Mouse (Mus musculus): ENCODE results near the gene Hcn4. TPM values are rescaled to one million over a fixed set of nuclear protein-coding genes. Genes with fewer than 3 reads are reported as not detected.

Gene Hcn4
- polyA plus RNA-seq, 1 experiment = not detected

DNA sequence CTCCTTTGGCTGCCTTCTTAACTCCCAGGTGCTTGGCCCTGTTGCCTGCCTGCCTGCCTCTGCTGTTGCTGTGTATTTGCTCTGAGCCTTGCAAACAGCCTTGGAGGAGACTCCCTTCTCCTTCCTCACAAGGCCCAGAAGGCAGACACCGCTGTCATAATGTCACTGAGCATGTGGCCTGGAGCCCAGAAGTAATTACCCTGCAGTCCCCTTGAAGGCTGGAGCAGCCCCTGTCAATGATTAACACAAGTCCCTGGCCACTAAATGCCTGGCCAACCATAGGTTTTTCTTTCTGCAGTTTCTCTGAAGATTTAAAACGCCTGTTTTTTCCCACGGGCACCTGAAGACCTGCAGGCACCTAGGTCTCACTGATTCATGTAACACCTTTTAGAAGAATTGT lies 9.7 kb downstream of the Hcn4 start:
- TF ChIP-seq MYOD1 (IDR thresholded peaks at IDR 0.05; ENCODE audit: control insufficient read depth, insufficient read length, low read depth) = no peak
- no peak for TF ChIP-seq CEBPB (IDR thresholded peaks at IDR 0.05; ENCODE audit: low read depth)
- TF ChIP-seq MAX (IDR thresholded peaks at IDR 0.05) = no peak
- TF ChIP-seq USF1 (IDR thresholded peaks at IDR 0.05; ENCODE audit: low read depth) = no peak
- TF ChIP-seq MYOG (IDR thresholded peaks at IDR 0.05; ENCODE audit: control insufficient read depth, extremely low read depth, insufficient read length) = no peak
- no peak for TF ChIP-seq FOSL1 (IDR thresholded peaks at IDR 0.05; ENCODE audit: insufficient read depth, low read length, poor library complexity, severe bottlenecking)
- TF ChIP-seq CTCF (IDR thresholded peaks at IDR 0.05; ENCODE audit: control insufficient read depth, insufficient read depth, insufficient read length) = no peak
- peaks cover 66% of the 10 kb centered on the region for H3K27me3 ChIP-seq (ENCODE audit: control insufficient read depth, insufficient read depth, insufficient read length)
- H3K79me3 ChIP-seq (ENCODE audit: low read depth) = no peaks in the 10 kb centered on the region
- no peaks in the 10 kb centered on the region for H3K36me3 ChIP-seq (ENCODE audit: control insufficient read depth, insufficient read depth)
- H3K79me2 ChIP-seq (ENCODE audit: control insufficient read depth, insufficient read depth) = no peaks in the 10 kb centered on the region
- H3ac ChIP-seq (ENCODE audit: control insufficient read depth, insufficient read length, low read depth) = no peak overlapping the region
- H3K4me3 ChIP-seq (ENCODE audit: insufficient read depth, poor library complexity, severe bottlenecking) = no peak overlapping the region

DNA sequence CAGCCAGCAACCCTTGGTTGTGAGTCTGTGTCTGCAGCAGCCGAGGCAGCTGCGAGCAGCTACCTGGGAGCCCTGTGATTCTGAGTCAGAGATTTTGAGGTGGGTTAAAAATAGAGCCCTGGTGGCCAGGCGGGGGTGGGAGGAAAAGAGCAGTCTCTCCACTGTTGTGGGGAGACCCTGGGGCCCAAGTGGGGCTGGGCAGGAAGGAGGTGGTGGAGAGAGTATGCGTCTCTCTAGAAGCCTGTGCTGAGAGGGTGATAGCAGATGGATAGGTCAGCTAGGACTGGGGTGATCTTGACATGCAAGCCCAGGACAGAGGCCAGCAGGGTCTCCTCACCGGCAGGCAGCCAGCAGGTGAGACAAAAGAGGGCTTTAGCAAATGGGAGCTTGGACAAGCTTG lies 14.0 kb downstream of the Hcn4 start:
- no peaks in the 10 kb centered on the region for H3K79me3 ChIP-seq (ENCODE audit: low read depth)
- H3K36me3 ChIP-seq (ENCODE audit: control insufficient read depth, insufficient read depth) = no peaks in the 10 kb centered on the region
- H3K4me3 ChIP-seq (ENCODE audit: insufficient read depth, poor library complexity, severe bottlenecking) = no peak overlapping the region

DNA sequence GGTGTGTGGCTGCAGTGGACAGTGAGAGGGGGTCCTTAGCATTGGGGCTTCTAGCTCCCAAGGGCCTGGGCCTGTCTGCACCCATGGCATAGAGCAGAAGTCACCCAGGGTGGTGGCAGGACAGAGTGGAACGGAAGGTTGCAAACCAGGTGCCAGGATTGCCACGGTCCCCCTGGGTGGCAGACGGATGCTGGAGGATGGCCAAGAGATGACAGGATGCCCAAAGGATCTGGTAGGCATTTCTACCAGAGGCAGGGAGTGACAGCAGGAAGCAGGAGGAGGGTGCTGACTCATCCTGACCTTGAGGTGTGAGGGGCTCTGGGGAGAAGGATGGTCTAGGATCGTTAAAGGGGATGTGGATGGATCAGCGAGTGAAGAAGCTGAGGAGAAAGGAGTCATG lies 15.3 kb downstream of the Hcn4 start:
- Histone ChIP-seq H3K79me3 (ENCODE audit: low read depth) (no peaks in the 10 kb centered on the region), H3K27me3 (ENCODE audit: control insufficient read depth, insufficient read depth, insufficient read length) (peaks cover 48% of the 10 kb centered on the region), H3K79me2 (ENCODE audit: control insufficient read depth, insufficient read depth) (no peaks in the 10 kb centered on the region), H3K4me3 (ENCODE audit: insufficient read depth, poor library complexity, severe bottlenecking) (no peak overlapping the region), H3K36me3 (ENCODE audit: control insufficient read depth, insufficient read depth) (no peaks in the 10 kb centered on the region), H3ac (ENCODE audit: control insufficient read depth, insufficient read length, low read depth) (no peak overlapping the region)
- TF ChIP-seq USF1 (IDR thresholded peaks at IDR 0.05; ENCODE audit: low read depth) (no peak), CEBPB (IDR thresholded peaks at IDR 0.05; ENCODE audit: low read depth) (no peak), MYOD1 (IDR thresholded peaks at IDR 0.05; ENCODE audit: control insufficient read depth, insufficient read length, low read depth) (no peak), FOSL1 (IDR thresholded peaks at IDR 0.05; ENCODE audit: insufficient read depth, low read length, poor library complexity, severe bottlenecking) (no peak), CTCF (IDR thresholded peaks at IDR 0.05; ENCODE audit: control insufficient read depth, insufficient read depth, insufficient read length) (no peak), MYOG (IDR thresholded peaks at IDR 0.05; ENCODE audit: control insufficient read depth, extremely low read depth, insufficient read length) (no peak), MAX (IDR thresholded peaks at IDR 0.05) (no peak)

More for the DNA sequence above, 14.0 kb downstream of the Hcn4 start:
- no peak for TF ChIP-seq FOSL1 (IDR thresholded peaks at IDR 0.05; ENCODE audit: insufficient read depth, low read length, poor library complexity, severe bottlenecking)
- no peak for TF ChIP-seq CEBPB (IDR thresholded peaks at IDR 0.05; ENCODE audit: low read depth)
- no peak for TF ChIP-seq USF1 (IDR thresholded peaks at IDR 0.05; ENCODE audit: low read depth)
- no peak for TF ChIP-seq MAX (IDR thresholded peaks at IDR 0.05)
- no peak for TF ChIP-seq MYOD1 (IDR thresholded peaks at IDR 0.05; ENCODE audit: control insufficient read depth, insufficient read length, low read depth)
- TF ChIP-seq CTCF (IDR thresholded peaks at IDR 0.05; ENCODE audit: control insufficient read depth, insufficient read depth, insufficient read length) = no peak
- TF ChIP-seq MYOG (IDR thresholded peaks at IDR 0.05; ENCODE audit: control insufficient read depth, extremely low read depth, insufficient read length) = no peak
- Histone ChIP-seq H3ac (ENCODE audit: control insufficient read depth, insufficient read length, low read depth) (no peak overlapping the region), H3K27me3 (ENCODE audit: control insufficient read depth, insufficient read depth, insufficient read length) (peaks cover 58% of the 10 kb centered on the region), H3K79me2 (ENCODE audit: control insufficient read depth, insufficient read depth) (no peaks in the 10 kb centered on the region)

DNA sequence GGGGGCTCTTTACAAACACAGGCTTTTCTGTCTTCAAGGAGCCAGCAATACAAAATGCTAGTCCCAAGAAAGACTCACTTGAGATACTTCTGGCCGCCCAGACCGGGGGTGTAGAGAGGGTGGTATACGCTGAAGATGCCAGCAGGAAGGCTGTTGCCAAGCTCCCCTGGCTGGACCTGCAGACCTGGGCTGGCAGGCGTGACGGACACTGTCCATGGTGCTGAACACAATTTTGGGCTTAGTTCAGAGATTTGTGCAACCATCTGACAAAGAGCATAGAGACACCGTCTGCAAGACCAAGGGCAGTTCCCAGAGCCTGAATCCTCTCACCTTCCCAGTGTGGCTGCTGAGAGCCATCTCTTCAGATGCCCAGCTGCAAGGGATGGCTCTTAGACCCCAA lies 18.4 kb downstream of the Hcn4 start:
- Histone ChIP-seq H3K79me3 (ENCODE audit: low read depth) (no peaks in the 10 kb centered on the region), H3K36me3 (ENCODE audit: control insufficient read depth, insufficient read depth) (no peaks in the 10 kb centered on the region), H3K27me3 (ENCODE audit: control insufficient read depth, insufficient read depth, insufficient read length) (peaks cover 50% of the 10 kb centered on the region), H3K4me3 (ENCODE audit: insufficient read depth, poor library complexity, severe bottlenecking) (no peak overlapping the region), H3ac (ENCODE audit: control insufficient read depth, insufficient read length, low read depth) (no peak overlapping the region), H3K79me2 (ENCODE audit: control insufficient read depth, insufficient read depth) (no peaks in the 10 kb centered on the region)
- TF ChIP-seq MYOG (IDR thresholded peaks at IDR 0.05; ENCODE audit: control insufficient read depth, extremely low read depth, insufficient read length) = no peak
- no peak for TF ChIP-seq FOSL1 (IDR thresholded peaks at IDR 0.05; ENCODE audit: insufficient read depth, low read length, poor library complexity, severe bottlenecking)
- no peak for TF ChIP-seq MYOD1 (IDR thresholded peaks at IDR 0.05; ENCODE audit: control insufficient read depth, insufficient read length, low read depth)
- TF ChIP-seq CEBPB (IDR thresholded peaks at IDR 0.05; ENCODE audit: low read depth) = no peak
- no peak for TF ChIP-seq USF1 (IDR thresholded peaks at IDR 0.05; ENCODE audit: low read depth)
- no peak for TF ChIP-seq CTCF (IDR thresholded peaks at IDR 0.05; ENCODE audit: control insufficient read depth, insufficient read depth, insufficient read length)
- TF ChIP-seq MAX (IDR thresholded peaks at IDR 0.05) = no peak

DNA sequence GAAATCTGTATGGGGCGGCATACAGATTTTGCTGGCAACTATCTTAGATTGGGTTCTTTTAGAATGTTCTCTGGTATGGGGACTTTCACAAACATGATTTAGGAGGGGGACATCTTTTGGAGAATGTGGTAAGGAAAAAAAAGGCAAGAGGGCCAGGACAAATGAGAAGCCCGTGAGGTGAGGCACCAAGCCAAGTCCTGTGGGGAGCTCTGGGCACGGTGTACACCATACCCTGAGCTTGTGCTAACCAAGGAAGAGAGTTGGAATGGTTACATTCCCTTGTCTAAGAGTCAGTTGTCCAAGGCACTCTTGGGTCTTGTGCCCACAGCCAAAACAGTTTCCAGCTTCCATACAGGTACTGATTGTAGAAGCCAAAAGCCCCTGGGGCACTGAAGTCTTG lies 21.4 kb downstream of the Hcn4 start:
- Histone ChIP-seq H3K79me3 (ENCODE audit: low read depth) (no peaks in the 10 kb centered on the region), H3K4me3 (ENCODE audit: insufficient read depth, poor library complexity, severe bottlenecking) (no peak overlapping the region), H3K36me3 (ENCODE audit: control insufficient read depth, insufficient read depth) (no peaks in the 10 kb centered on the region), H3K27me3 (ENCODE audit: control insufficient read depth, insufficient read depth, insufficient read length) (peaks cover 53% of the 10 kb centered on the region), H3ac (ENCODE audit: control insufficient read depth, insufficient read length, low read depth) (no peak overlapping the region), H3K79me2 (ENCODE audit: control insufficient read depth, insufficient read depth) (no peaks in the 10 kb centered on the region)
- TF ChIP-seq MYOG (IDR thresholded peaks at IDR 0.05; ENCODE audit: control insufficient read depth, extremely low read depth, insufficient read length) (no peak), USF1 (IDR thresholded peaks at IDR 0.05; ENCODE audit: low read depth) (no peak), CEBPB (IDR thresholded peaks at IDR 0.05; ENCODE audit: low read depth) (no peak), FOSL1 (IDR thresholded peaks at IDR 0.05; ENCODE audit: insufficient read depth, low read length, poor library complexity, severe bottlenecking) (no peak), MYOD1 (IDR thresholded peaks at IDR 0.05; ENCODE audit: control insufficient read depth, insufficient read length, low read depth) (no peak), MAX (IDR thresholded peaks at IDR 0.05) (no peak), CTCF (IDR thresholded peaks at IDR 0.05; ENCODE audit: control insufficient read depth, insufficient read depth, insufficient read length) (no peak)

DNA sequence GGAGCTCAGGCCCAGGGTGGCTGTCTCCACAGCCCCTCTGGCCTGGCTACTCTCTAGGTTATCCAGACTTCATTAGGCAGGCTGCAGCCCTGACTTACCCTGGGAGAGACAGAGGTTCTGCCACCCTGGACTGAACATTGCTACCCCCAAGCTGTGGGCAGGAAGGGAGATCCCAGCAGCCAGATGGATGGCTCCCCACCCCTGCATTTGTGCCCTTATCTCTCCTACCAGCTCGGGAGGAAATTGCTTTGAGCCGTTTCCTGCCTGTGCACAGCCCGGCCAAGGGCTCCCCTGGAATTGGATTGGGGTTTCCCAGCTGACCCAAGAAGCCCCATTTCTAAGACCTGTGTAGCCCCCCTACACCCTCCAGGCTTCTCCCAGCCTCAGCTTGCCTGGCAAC lies 23.8 kb downstream of the Hcn4 start:
- TF ChIP-seq MYOD1 (IDR thresholded peaks at IDR 0.05; ENCODE audit: control insufficient read depth, insufficient read length, low read depth) (no peak), CEBPB (IDR thresholded peaks at IDR 0.05; ENCODE audit: low read depth) (no peak), MAX (IDR thresholded peaks at IDR 0.05) (no peak), FOSL1 (IDR thresholded peaks at IDR 0.05; ENCODE audit: insufficient read depth, low read length, poor library complexity, severe bottlenecking) (no peak), CTCF (IDR thresholded peaks at IDR 0.05; ENCODE audit: control insufficient read depth, insufficient read depth, insufficient read length) (no peak), MYOG (IDR thresholded peaks at IDR 0.05; ENCODE audit: control insufficient read depth, extremely low read depth, insufficient read length) (no peak)
- H3K36me3 ChIP-seq (ENCODE audit: control insufficient read depth, insufficient read depth) = no peaks in the 10 kb centered on the region
- H3K27me3 ChIP-seq (ENCODE audit: control insufficient read depth, insufficient read depth, insufficient read length) = peaks cover 71% of the 10 kb centered on the region
- no peaks in the 10 kb centered on the region for H3K79me2 ChIP-seq (ENCODE audit: control insufficient read depth, insufficient read depth)
- H3K79me3 ChIP-seq (ENCODE audit: low read depth) = no peaks in the 10 kb centered on the region
- no peak overlapping the region for H3ac ChIP-seq (ENCODE audit: control insufficient read depth, insufficient read length, low read depth)
- H3K4me3 ChIP-seq (ENCODE audit: insufficient read depth, poor library complexity, severe bottlenecking) = no peak overlapping the region
